Mouse (Mus musculus) liver, embryonic 14.5 days (tissue): ENCODE data around the gene Sh3bp4. TPM values are rescaled to one million over a fixed set of nuclear protein-coding genes. Genes with fewer than 3 reads are reported as not detected.

Experiments
- ATAC-seq: fragments of 200-750 bp; cut with Nextera tagmentation; 2 replicates; pipeline ENCODE4 v1.8.0; 2017; ENCODE audit warnings: moderate number of reproducible peaks, mild to moderate bottlenecking, moderate library complexity; ENCODE audit not compliant: insufficient read depth
- DNase-seq, 3 experiments: peaks; one replicate each; pipeline ENCODE4 v3.0.0-alpha.2; 2012 to 2013; ENCODE audit warnings: low read depth in 3 of 3, low spot score in 3 of 3
- H3K27ac ChIP-seq: fragments of 300-500 bp; sonication (generic); 2 replicates; pipeline ENCODE4 v1.5.1; 2014; ENCODE audit warnings: moderate library complexity, mild to moderate bottlenecking, control low read depth, inconsistent platforms
- H3K27me3 ChIP-seq: fragments of 300-500 bp; sonication (generic); 2 replicates; pipeline ENCODE4 v1.6.1; 2014; ENCODE audit warnings: mild to moderate bottlenecking, low read length, moderate library complexity; ENCODE audit not compliant: control insufficient read depth, insufficient read depth
- H3K36me3 ChIP-seq: fragments of 300-500 bp; sonication (generic); replicated peaks from 2 replicates; pipeline ENCODE4 v1.6.1; 2014; ENCODE audit warnings: low read depth; ENCODE audit not compliant: control insufficient read depth, insufficient read depth
- H3K4me1 ChIP-seq, 2 experiments: fragments of 200-500 bp in 1 of 2; fragments of 300-500 bp in 1 of 2; sonication (generic) in 1 of 2; replicated peaks; 2 replicates each; pipeline ENCODE4 v1.6.1; 2012 to 2014; ENCODE audit warnings: antibody characterized with exemption in 1 of 2, inconsistent platforms in 1 of 2, low read length in 1 of 2; ENCODE audit not compliant: control insufficient read depth in 2 of 2, insufficient read depth in 2 of 2
- H3K4me2 ChIP-seq: fragments of 300-500 bp; sonication (generic); 2 replicates; pipeline ENCODE4 v1.6.1; 2014; ENCODE audit warnings: low read depth, mild to moderate bottlenecking, control low read depth, moderate library complexity
- H3K4me3 ChIP-seq, 2 experiments: fragments of 200-500 bp in 1 of 2; fragments of 300-500 bp in 1 of 2; sonication (generic) in 1 of 2; 2 replicates each; pipeline ENCODE4 v1.5.1; 2012 to 2014; ENCODE audit warnings: low read depth in 2 of 2, low read length in 2 of 2, mild to moderate bottlenecking in 2 of 2, control low read depth in 1 of 2, inconsistent platforms in 1 of 2, moderate library complexity in 1 of 2; ENCODE audit not compliant: insufficient read depth in 1 of 2
- H3K9ac ChIP-seq: fragments of 300-500 bp; sonication (generic); replicated peaks from 2 replicates; pipeline ENCODE4 v1.6.1; 2014; ENCODE audit warnings: mild to moderate bottlenecking, control low read depth, moderate library complexity
- H3K9me3 ChIP-seq: fragments of 300-500 bp; sonication (generic); 2 replicates; pipeline ENCODE4 v1.6.1; 2016; ENCODE audit warnings: low read length, mixed read lengths; ENCODE audit not compliant: control insufficient read depth
- CTCF ChIP-seq: IDR thresholded peaks from 2 replicates; pipeline ENCODE4 v1.5.1; 2016; ENCODE audit warnings: antibody characterized with exemption, low read depth, control low read depth
- EP300 ChIP-seq: IDR thresholded peaks from 2 replicates; pipeline ENCODE4 v1.6.1; 2016; ENCODE audit warnings: antibody characterized with exemption, low read depth
- WGBS: fragments of 180-500 bp; shearing (Covaris S2); extraction: QIAGEN DNeasy Blood & Tissue Kit; methylation state at CpG from one replicate; pipeline ENCODE4 v1.1.7; 2014; ENCODE audit not compliant: insufficient replicate concordance; 5-methylcytosine and 5-hydroxymethylcytosine counted together
- polyA plus RNA-seq, 2 experiments: library from polyadenylated mRNA; depleted of rRNA in 1 of 2; stranded (reverse) in 1 of 2; unstranded in 1 of 2; fragments of >200 nt; fragmentation: Nextera tagmentation in 1 of 2; extraction: Ambion mirVana in 1 of 2; gene quantifications; 2 replicates each; pipeline versions ENCODE4 v1.2.1 to v1.2.3; 2012 to 2014

Sh3bp4 gene
- polyA plus RNA-seq, 2 experiments, result 0.51 to 0.63 TPM

- TF ChIP-seq EP300 (no peak), CTCF (no peak)
- 59% methylated on average over 9 of the region's 9 CpGs for WGBS
- no peaks in the 10 kb centered on the region for H3K36me3 ChIP-seq
- no peaks in the 10 kb centered on the region for H3K27me3 ChIP-seq
- no peak overlapping the region for H3K4me2 ChIP-seq
- H3K4me1 ChIP-seq, result no peaks in the 10 kb centered on the region
- H3K9me3 ChIP-seq, result no peaks in the 10 kb centered on the region
- ATAC-seq (no peak), DNase-seq (no peak)
- H3K27ac ChIP-seq, result no peak overlapping the region
- H3K4me3 ChIP-seq, result no peak overlapping the region
- H3K9ac ChIP-seq, result no peak overlapping the region
These were observed 69.9 kb downstream of the Sh3bp4 start for GRCm38 (mm10) chr1:89140113-89140512.

GRCm38 (mm10) chr1:89151071-89151470 lies 80.9 kb downstream of the Sh3bp4 start:
- Histone ChIP-seq H3K4me1 (no peaks in the 10 kb centered on the region), H3K27ac (no peak overlapping the region), H3K9me3 (no peaks in the 10 kb centered on the region), H3K4me3 (no peak overlapping the region), H3K27me3 (no peaks in the 10 kb centered on the region), H3K4me2 (no peak overlapping the region), H3K36me3 (no peaks in the 10 kb centered on the region), H3K9ac (no peak overlapping the region)
- TF ChIP-seq EP300 (no peak), CTCF (no peak)
- ATAC-seq (no peak), DNase-seq (no peak)
- WGBS, result 66% methylated on average over 7 of the region's 7 CpGs

- no peaks in the 10 kb centered on the region for H3K27me3 ChIP-seq
- no peaks in the 10 kb centered on the region for H3K4me1 ChIP-seq
- TF ChIP-seq CTCF, result no peak
- no peak for TF ChIP-seq EP300
- ATAC-seq (no peak), DNase-seq (no peak)
- H3K4me3 ChIP-seq, result no peak overlapping the region
- H3K9me3 ChIP-seq, result no peaks in the 10 kb centered on the region
- no peak overlapping the region for H3K4me2 ChIP-seq
- H3K9ac ChIP-seq, result no peak overlapping the region
- no peak overlapping the region for H3K27ac ChIP-seq
- 51% methylated on average over 7 of the region's 7 CpGs for WGBS
- H3K36me3 ChIP-seq, result no peaks in the 10 kb centered on the region
These were observed 82.4 kb downstream of the Sh3bp4 start for GRCm38 (mm10) chr1:89152576-89152975.

- Histone ChIP-seq H3K4me3 (no peak overlapping the region), H3K4me2 (no peak overlapping the region), H3K4me1 (no peaks in the 10 kb centered on the region), H3K9me3 (no peaks in the 10 kb centered on the region), H3K27ac (no peak overlapping the region), H3K27me3 (no peaks in the 10 kb centered on the region), H3K36me3 (no peaks in the 10 kb centered on the region), H3K9ac (no peak overlapping the region)
- TF ChIP-seq CTCF, result no peak
- no peak for TF ChIP-seq EP300
- WGBS, result 75% methylated on average over 6 of the region's 6 CpGs
- no peak for DNase-seq
- no peak for ATAC-seq
These were observed 83.0 kb downstream of the Sh3bp4 start for GRCm38 (mm10) chr1:89153203-89153602.

DNA sequence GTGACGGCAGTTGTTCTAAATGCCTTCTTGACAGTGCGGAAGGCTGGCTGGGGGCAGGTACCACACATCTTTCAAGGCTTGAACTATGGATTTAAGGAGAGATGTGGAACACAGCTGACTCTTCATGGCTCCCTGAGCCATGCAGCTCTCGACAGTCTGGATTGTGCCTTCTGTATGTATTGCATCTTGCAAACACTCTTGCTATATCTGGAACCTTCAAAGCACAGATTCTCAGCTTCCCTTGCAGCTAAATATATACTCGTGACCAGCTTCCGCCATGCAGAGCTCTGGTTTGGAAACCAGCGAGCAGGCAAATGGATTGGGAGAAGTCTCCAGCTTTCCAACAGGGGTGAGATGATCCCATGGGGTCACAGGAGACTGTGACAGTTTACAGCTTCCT lies 93.3 kb downstream of the Sh3bp4 start:
- Histone ChIP-seq H3K27ac (no peak overlapping the region), H3K4me2 (no peak overlapping the region), H3K9me3 (no peaks in the 10 kb centered on the region), H3K36me3 (no peaks in the 10 kb centered on the region), H3K9ac (no peak overlapping the region), H3K4me3 (no peak overlapping the region), H3K4me1 (no peaks in the 10 kb centered on the region), H3K27me3 (no peaks in the 10 kb centered on the region)
- DNase-seq (no peak), ATAC-seq (no peak)
- TF ChIP-seq CTCF (no peak), EP300 (no peak)
- 57% methylated on average over 6 of the region's 6 CpGs for WGBS

- no peak for TF ChIP-seq CTCF
- no peak for TF ChIP-seq EP300
- H3K27ac ChIP-seq, result no peak overlapping the region
- H3K9me3 ChIP-seq, result no peaks in the 10 kb centered on the region
- no peak overlapping the region for H3K4me2 ChIP-seq
- WGBS, result 70% methylated on average over 5 of the region's 5 CpGs
- no peaks in the 10 kb centered on the region for H3K4me1 ChIP-seq
- ATAC-seq (no peak), DNase-seq (no peak)
- H3K4me3 ChIP-seq, result no peak overlapping the region
- H3K27me3 ChIP-seq, result no peaks in the 10 kb centered on the region
- no peaks in the 10 kb centered on the region for H3K36me3 ChIP-seq
- H3K9ac ChIP-seq, result no peak overlapping the region
These were observed 94.1 kb downstream of the Sh3bp4 start for GRCm38 (mm10) chr1:89164281-89164680.
